Mouse (Mus musculus): Measurements from ENCODE around the gene Mgmt.

DNA sequence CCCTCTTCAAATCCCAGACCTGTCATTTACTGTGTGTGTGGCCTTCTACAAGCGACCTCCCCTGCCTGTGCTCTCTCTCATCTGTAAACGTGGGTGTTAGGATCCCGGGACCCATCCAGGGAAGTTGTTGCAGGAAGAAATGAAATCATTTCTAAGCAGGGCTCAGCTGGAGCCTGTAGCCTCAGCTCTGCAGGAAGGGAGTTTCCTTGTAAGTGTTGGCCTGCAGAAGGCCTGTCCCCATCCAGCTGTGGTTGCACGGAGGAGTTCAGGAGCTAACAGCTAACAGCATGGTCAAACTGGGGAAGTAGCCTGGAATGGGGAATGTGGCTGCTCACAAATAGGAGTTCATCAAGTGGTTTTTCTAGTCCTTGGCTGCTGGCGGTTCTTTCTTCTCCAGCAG is 44.1 kb upstream of the Mgmt start:
- TF ChIP-seq USF1 (IDR thresholded peaks at IDR 0.05; ENCODE audit: low read depth, low read length) (no peak), POLR2AphosphoS2 (IDR thresholded peaks at IDR 0.05; ENCODE audit: low read depth, low read length) (no peak), ZC3H11A (IDR thresholded peaks at IDR 0.05; ENCODE audit: low read depth, low read length) (no peak), EP300 (IDR thresholded peaks at IDR 0.05; ENCODE audit: low read length) (no peak), CTCF (conservative IDR thresholded peaks at IDR 0.05 in 1 of 2, IDR thresholded peaks at IDR 0.05 in 1 of 2; ENCODE audit: low read depth in 2 of 2, low read length in 2 of 2) (no peak), HCFC1 (IDR thresholded peaks at IDR 0.05; ENCODE audit: low read depth, low read length) (no peak), TCF12 (IDR thresholded peaks at IDR 0.05; ENCODE audit: low read depth, low read length) (no peak), TBP (conservative IDR thresholded peaks at IDR 0.05; ENCODE audit: low read depth, low read length) (no peak), NRF1 (IDR thresholded peaks at IDR 0.05; ENCODE audit: low read depth, low read length) (no peak), MXI1 (IDR thresholded peaks at IDR 0.05; ENCODE audit: low read depth, low read length) (no peak), ELF1 (IDR thresholded peaks at IDR 0.05; ENCODE audit: low read depth, low read length) (no peak)

Data from CH12.LX (cell line).